Mouse (Mus musculus): ENCODE data around the gene Glp2r. TPM values are rescaled to one million over a fixed set of nuclear protein-coding genes. Genes with fewer than 3 reads are reported as not detected.

Gene Glp2r
- polyA plus RNA-seq, 1 experiment from 2014 or later, result not detected

DNA sequence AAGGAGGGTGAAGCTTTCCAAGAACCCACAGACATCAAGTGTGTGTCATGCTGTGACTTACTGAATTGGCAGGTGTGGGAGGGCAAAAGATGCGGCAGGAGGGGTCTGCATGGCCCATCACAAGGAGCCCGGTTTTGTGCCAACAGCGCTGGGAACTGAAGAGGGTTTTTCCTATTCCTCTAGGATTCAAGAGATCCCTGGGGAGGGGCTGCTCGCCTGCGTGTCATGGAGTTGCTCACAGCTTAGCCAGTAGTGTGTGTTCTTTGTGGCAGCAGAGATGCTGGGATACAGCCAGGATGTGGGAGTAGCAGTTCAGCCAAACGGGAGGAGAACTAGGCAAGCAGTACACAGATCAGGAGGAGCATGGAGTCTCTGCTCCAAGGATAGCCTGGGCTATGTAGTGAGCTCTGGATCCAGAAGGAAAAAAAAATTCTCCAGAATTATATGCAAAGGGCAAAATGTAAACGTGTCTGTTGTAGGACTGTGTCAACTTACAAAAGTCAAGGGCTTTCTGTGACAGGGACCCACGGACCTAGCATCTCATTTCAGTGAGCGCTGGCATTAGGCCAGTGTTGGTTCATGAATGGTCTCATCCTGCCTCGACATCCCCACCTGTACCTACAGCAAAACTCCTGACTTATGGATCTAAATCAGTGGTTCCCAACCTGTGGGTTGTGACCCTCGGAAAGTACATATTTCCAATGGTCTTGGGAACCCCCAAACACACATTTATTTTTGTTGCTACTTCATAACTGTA is 122.1 kb downstream of the Glp2r start:
- Histone ChIP-seq H3K4me1 (ENCODE audit: control insufficient read depth, insufficient read depth, low read length) (no peaks in the 10 kb centered on the region), H3K4me2 (replicated peaks; ENCODE audit: low read depth, low read length) (no peak overlapping the region), H3K27me3 (ENCODE audit: control insufficient read depth, insufficient read depth, low read length) (no peaks in the 10 kb centered on the region), H3K27ac (ENCODE audit: low read depth, low read length) (no peak overlapping the region), H3K9me3 (ENCODE audit: control insufficient read depth, low read length) (no peaks in the 10 kb centered on the region), H3K4me3 (ENCODE audit: low read length) (no peak overlapping the region), H3K36me3 (ENCODE audit: control insufficient read depth, insufficient read depth, low read length) (no peaks in the 10 kb centered on the region), H3K9ac (ENCODE audit: low read depth, low read length) (no peak overlapping the region)
- ATAC-seq (ENCODE audit: low FRiP score, low TSS enrichment), result no peak
- 78% methylated on average over 11 of the region's 11 CpGs for WGBS

DNA sequence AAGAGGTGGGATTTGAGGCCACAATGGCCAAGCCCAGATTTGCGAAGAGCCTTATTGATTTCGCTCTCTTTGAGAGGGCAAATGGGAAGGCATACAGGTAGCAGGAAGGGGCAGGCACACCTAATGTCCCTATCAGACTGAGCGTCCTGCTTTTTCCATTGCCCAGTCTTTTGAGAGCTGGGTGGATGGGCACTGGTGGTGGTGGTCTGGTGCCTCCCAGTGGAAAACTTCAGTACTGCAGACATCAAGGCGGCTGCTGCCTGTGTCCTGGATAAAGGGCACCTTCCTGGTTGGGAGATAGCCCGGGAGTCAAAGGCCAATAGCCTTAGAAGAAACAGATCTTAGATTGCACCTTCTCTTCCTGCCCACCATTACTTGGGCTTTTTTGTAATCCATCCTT is 123.2 kb downstream of the Glp2r start:
- Histone ChIP-seq H3K4me3 (ENCODE audit: low read length) (no peak overlapping the region), H3K9ac (ENCODE audit: low read depth, low read length) (no peak overlapping the region), H3K27me3 (ENCODE audit: control insufficient read depth, insufficient read depth, low read length) (no peaks in the 10 kb centered on the region), H3K36me3 (ENCODE audit: control insufficient read depth, insufficient read depth, low read length) (no peaks in the 10 kb centered on the region), H3K4me1 (ENCODE audit: control insufficient read depth, insufficient read depth, low read length) (no peaks in the 10 kb centered on the region), H3K9me3 (ENCODE audit: control insufficient read depth, low read length) (no peaks in the 10 kb centered on the region), H3K4me2 (replicated peaks; ENCODE audit: low read depth, low read length) (no peak overlapping the region), H3K27ac (ENCODE audit: low read depth, low read length) (no peak overlapping the region)
- peak; percentile 51; the same call in 1 of the 2 replicates for ATAC-seq (ENCODE audit: low FRiP score, low TSS enrichment)
- WGBS, result 35% methylated on average over 5 of the region's 5 CpGs

DNA sequence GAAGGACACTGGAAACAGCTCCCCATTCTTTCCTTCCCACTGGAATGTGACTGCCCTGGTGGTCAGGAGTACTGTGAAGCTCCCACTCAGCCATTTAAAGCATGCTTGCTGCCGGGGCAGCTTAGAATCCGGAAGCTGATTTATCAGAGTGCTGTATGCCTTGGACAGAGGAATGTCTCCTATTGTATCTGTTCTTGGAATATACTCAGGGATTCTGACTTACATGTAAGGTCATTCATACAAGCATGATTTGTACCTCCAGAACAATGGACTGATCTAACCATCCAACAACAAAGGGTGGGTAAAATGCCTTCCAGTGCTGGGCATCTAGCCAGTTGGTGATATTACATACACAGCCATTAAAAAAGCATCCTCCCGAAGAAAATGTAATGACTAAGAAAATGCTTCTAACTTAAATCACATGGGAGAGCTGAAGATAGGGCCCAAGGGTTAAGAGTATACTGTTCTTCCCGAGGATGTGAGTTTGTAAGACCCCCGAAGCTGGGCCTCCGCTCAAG is 126.3 kb downstream of the Glp2r start:
- no peak for ATAC-seq (ENCODE audit: low FRiP score, low TSS enrichment)
- Histone ChIP-seq H3K9ac (ENCODE audit: low read depth, low read length) (no peak overlapping the region), H3K4me2 (replicated peaks; ENCODE audit: low read depth, low read length) (no peak overlapping the region), H3K9me3 (ENCODE audit: control insufficient read depth, low read length) (no peaks in the 10 kb centered on the region), H3K4me3 (ENCODE audit: low read length) (no peak overlapping the region), H3K4me1 (ENCODE audit: control insufficient read depth, insufficient read depth, low read length) (no peaks in the 10 kb centered on the region), H3K36me3 (ENCODE audit: control insufficient read depth, insufficient read depth, low read length) (no peaks in the 10 kb centered on the region), H3K27ac (ENCODE audit: low read depth, low read length) (no peak overlapping the region), H3K27me3 (ENCODE audit: control insufficient read depth, insufficient read depth, low read length) (no peaks in the 10 kb centered on the region)
- 81% methylated on average over 6 of the region's 6 CpGs for WGBS

DNA sequence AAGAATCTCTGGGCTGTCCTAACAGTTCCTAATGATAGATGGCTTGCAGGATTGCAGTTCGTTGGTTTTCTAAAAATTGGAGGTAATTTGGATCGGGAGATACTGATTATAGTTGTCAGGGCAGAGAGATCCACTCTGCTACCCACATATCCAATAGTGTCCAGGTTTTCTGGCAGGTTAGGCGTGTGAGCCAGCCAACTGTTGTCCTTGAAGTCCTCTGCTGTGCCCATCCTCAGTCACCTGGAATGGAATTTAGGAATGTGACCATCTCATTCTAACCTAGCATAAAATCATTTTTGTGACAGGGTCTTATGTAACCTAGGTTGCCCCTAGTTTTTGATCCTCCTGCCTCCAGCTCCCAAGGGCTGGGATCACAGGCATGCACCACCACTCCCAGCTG is 127.5 kb downstream of the Glp2r start:
- H3K27me3 ChIP-seq (ENCODE audit: control insufficient read depth, insufficient read depth, low read length), result no peaks in the 10 kb centered on the region
- no peak overlapping the region for H3K4me3 ChIP-seq (ENCODE audit: low read length)
- H3K4me1 ChIP-seq (ENCODE audit: control insufficient read depth, insufficient read depth, low read length), result no peaks in the 10 kb centered on the region
- H3K9me3 ChIP-seq (ENCODE audit: control insufficient read depth, low read length), result no peaks in the 10 kb centered on the region
- H3K4me2 ChIP-seq (replicated peaks; ENCODE audit: low read depth, low read length), result no peak overlapping the region
- no peak overlapping the region for H3K9ac ChIP-seq (ENCODE audit: low read depth, low read length)
- H3K36me3 ChIP-seq (ENCODE audit: control insufficient read depth, insufficient read depth, low read length), result no peaks in the 10 kb centered on the region
- H3K27ac ChIP-seq (ENCODE audit: low read depth, low read length), result no peak overlapping the region
- ATAC-seq (ENCODE audit: low FRiP score, low TSS enrichment), result no peak
- WGBS, result 81% methylated on average over 3 of the region's 3 CpGs

DNA sequence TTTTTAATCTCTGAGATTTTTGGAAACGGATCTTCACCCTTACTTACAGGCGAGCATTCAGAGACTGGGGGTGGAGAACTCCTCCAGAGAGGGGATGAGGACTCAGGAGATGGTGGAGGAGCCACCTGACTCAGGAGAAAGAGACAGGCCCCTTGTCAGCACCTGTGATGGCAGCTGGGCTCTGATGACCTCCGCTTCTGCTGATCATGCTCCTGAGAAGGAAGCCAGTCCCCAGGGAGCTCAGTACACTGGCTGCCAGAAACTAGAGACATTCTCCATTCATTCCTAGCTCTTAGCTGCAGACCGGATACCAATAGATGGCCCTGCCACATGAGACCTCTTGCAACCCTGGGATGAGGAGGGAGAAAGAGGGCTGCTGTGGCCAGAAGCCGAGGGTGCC is 128.1 kb downstream of the Glp2r start:
- no peak for ATAC-seq (ENCODE audit: low FRiP score, low TSS enrichment)
- WGBS, result 79% methylated on average over 5 of the region's 5 CpGs
- Histone ChIP-seq H3K9me3 (ENCODE audit: control insufficient read depth, low read length) (no peaks in the 10 kb centered on the region), H3K9ac (ENCODE audit: low read depth, low read length) (no peak overlapping the region), H3K4me2 (replicated peaks; ENCODE audit: low read depth, low read length) (no peak overlapping the region), H3K27ac (ENCODE audit: low read depth, low read length) (no peak overlapping the region), H3K36me3 (ENCODE audit: control insufficient read depth, insufficient read depth, low read length) (no peaks in the 10 kb centered on the region), H3K4me1 (ENCODE audit: control insufficient read depth, insufficient read depth, low read length) (no peaks in the 10 kb centered on the region), H3K27me3 (ENCODE audit: control insufficient read depth, insufficient read depth, low read length) (no peaks in the 10 kb centered on the region), H3K4me3 (ENCODE audit: low read length) (no peak overlapping the region)

DNA sequence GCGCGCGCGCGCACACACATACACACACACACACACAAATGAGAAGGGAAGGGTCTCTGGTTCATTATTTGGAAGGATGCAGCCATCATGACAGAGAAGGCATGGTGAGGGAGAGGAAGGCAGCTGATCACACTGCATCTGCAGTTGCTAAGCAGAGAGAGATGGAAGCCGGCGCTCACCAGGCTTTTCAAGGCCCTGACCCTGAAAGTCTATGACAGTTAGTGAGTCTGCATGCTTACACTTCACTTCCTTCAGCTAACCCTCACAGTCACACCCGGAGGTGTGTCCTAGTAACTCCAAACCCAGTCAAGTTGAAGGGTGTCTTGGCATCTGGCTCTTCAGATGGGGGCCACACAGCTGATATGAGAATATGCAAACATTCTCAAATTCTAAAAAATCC is 128.5 kb downstream of the Glp2r start:
- no peak overlapping the region for H3K4me2 ChIP-seq (replicated peaks; ENCODE audit: low read depth, low read length)
- no peak overlapping the region for H3K27ac ChIP-seq (ENCODE audit: low read depth, low read length)
- no peak overlapping the region for H3K9ac ChIP-seq (ENCODE audit: low read depth, low read length)
- H3K36me3 ChIP-seq (ENCODE audit: control insufficient read depth, insufficient read depth, low read length), result no peaks in the 10 kb centered on the region
- H3K27me3 ChIP-seq (ENCODE audit: control insufficient read depth, insufficient read depth, low read length), result no peaks in the 10 kb centered on the region
- 95% methylated on average over 8 of the region's 8 CpGs for WGBS
- no peak for ATAC-seq (ENCODE audit: low FRiP score, low TSS enrichment)
- no peaks in the 10 kb centered on the region for H3K4me1 ChIP-seq (ENCODE audit: control insufficient read depth, insufficient read depth, low read length)
- no peaks in the 10 kb centered on the region for H3K9me3 ChIP-seq (ENCODE audit: control insufficient read depth, low read length)
- no peak overlapping the region for H3K4me3 ChIP-seq (ENCODE audit: low read length)

DNA sequence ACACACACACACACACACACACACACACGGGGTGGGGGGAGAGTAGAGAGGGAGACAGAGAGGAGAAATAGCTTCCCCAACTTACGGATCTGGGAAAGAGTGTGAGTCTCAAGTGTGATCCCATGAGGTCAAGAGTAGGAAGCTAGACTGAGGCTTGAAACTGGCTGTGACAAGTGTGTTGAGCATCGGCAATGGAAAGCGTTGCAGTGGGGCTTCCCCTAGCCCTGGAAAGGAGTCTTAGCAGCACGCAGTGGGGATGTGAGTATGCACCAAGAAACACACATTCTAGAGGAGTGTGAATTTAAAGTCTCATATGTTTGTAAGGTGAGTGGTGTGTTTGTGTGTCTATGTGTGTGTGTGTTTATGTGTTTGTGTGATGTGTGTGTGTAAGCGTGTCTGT is 130.7 kb downstream of the Glp2r start:
- no peak overlapping the region for H3K4me2 ChIP-seq (replicated peaks; ENCODE audit: low read depth, low read length)
- no peak overlapping the region for H3K9ac ChIP-seq (ENCODE audit: low read depth, low read length)
- H3K9me3 ChIP-seq (ENCODE audit: control insufficient read depth, low read length), result no peaks in the 10 kb centered on the region
- no peak overlapping the region for H3K27ac ChIP-seq (ENCODE audit: low read depth, low read length)
- H3K36me3 ChIP-seq (ENCODE audit: control insufficient read depth, insufficient read depth, low read length), result no peaks in the 10 kb centered on the region
- no peak overlapping the region for H3K4me3 ChIP-seq (ENCODE audit: low read length)
- WGBS, result 95% methylated on average over 6 of the region's 6 CpGs
- no peak for ATAC-seq (ENCODE audit: low FRiP score, low TSS enrichment)
- no peaks in the 10 kb centered on the region for H3K27me3 ChIP-seq (ENCODE audit: control insufficient read depth, insufficient read depth, low read length)
- no peaks in the 10 kb centered on the region for H3K4me1 ChIP-seq (ENCODE audit: control insufficient read depth, insufficient read depth, low read length)

DNA sequence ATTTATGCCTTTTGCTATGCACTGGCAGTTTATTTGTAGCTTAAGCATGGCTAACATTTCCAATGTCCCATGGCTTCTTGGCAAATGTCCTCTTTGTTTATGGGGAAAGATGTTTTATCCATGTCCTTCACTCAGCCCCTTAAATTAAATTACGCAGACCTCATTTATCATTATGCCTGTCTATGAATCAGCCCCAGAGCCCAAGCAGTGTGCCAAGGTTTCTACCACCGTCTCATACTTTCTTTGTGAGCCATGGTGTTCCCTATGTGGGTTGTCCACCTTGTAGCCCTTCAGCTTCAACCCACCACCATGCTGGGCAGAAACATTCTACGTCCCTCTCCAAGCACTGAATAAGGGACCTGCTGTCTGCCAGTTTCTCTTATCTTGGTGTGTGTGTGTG is 132.6 kb downstream of the Glp2r start:
- WGBS, result 89% methylated on average over 3 of the region's 3 CpGs
- Histone ChIP-seq H3K4me1 (ENCODE audit: control insufficient read depth, insufficient read depth, low read length) (no peaks in the 10 kb centered on the region), H3K4me3 (ENCODE audit: low read length) (no peak overlapping the region), H3K27me3 (ENCODE audit: control insufficient read depth, insufficient read depth, low read length) (no peaks in the 10 kb centered on the region), H3K9me3 (ENCODE audit: control insufficient read depth, low read length) (no peaks in the 10 kb centered on the region), H3K27ac (ENCODE audit: low read depth, low read length) (no peak overlapping the region), H3K36me3 (ENCODE audit: control insufficient read depth, insufficient read depth, low read length) (no peaks in the 10 kb centered on the region), H3K9ac (ENCODE audit: low read depth, low read length) (no peak overlapping the region), H3K4me2 (replicated peaks; ENCODE audit: low read depth, low read length) (no peak overlapping the region)
- no peak for ATAC-seq (ENCODE audit: low FRiP score, low TSS enrichment)

DNA sequence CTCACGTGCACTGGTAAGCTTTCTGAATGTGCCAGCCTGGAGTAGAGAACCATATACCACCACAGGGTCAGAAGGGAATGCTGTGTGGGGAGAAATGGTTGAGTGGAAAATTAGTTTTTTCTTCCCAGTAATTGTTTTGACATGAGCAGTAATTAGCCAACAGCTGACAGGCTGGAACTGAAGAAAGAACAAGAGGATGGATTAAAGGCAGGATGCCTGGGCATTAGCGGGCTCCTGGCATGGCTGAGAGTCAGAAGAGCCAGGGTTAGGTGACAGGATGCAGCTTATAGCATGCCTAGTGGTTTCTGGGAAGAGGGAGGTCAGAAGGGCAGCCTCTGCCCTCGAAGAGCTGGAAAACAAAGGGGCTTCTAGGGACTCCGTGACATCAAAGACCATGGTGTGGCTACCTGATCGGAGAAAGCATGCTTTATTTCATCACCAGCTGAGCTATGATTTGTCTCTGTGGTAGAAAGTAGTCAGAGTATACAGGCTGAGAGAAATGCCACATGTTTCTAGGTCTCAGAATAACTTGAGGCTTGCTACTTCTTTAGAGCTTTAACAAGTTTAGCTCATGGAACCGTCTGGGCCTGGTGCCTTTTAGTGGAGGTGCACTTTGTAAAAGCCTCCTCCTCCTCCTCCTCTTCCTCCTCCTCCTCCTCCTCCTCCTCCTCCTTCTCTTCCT is 133.9 kb downstream of the Glp2r start:
- H3K27me3 ChIP-seq (ENCODE audit: control insufficient read depth, insufficient read depth, low read length), result no peaks in the 10 kb centered on the region
- no peak overlapping the region for H3K4me2 ChIP-seq (replicated peaks; ENCODE audit: low read depth, low read length)
- H3K9me3 ChIP-seq (ENCODE audit: control insufficient read depth, low read length), result no peaks in the 10 kb centered on the region
- 55% methylated on average over 6 of the region's 6 CpGs for WGBS
- no peaks in the 10 kb centered on the region for H3K36me3 ChIP-seq (ENCODE audit: control insufficient read depth, insufficient read depth, low read length)
- ATAC-seq (ENCODE audit: low FRiP score, low TSS enrichment), result no peak
- H3K27ac ChIP-seq (ENCODE audit: low read depth, low read length), result no peak overlapping the region
- H3K4me3 ChIP-seq (ENCODE audit: low read length), result no peak overlapping the region
- no peak overlapping the region for H3K9ac ChIP-seq (ENCODE audit: low read depth, low read length)
- H3K4me1 ChIP-seq (ENCODE audit: control insufficient read depth, insufficient read depth, low read length), result no peaks in the 10 kb centered on the region

Measured in kidney, embryonic 14.5 days (tissue).